Mouse (Mus musculus) NIH3T3 (cell line): ENCODE data around the gene Plxna2.

Experiments
- DNase-seq: peaks from one replicate; pipeline ENCODE4 v3.0.0-alpha.2; 2012; ENCODE audit warnings: low read depth

Plxna2 gene

GRCm38 (mm10) chr1:194772053-194772452 is 154.0 kb downstream of the Plxna2 start:
- no peak for DNase-seq

GRCm38 (mm10) chr1:194773899-194774298 is 155.9 kb downstream of the Plxna2 start:
- DNase-seq = peak; percentile 9

- DNase-seq = no peak
Observed at GRCm38 (mm10) chr1:194774350-194774749, 156.3 kb downstream of the Plxna2 start.

- no peak for DNase-seq
Observed at GRCm38 (mm10) chr1:194774754-194775153, 156.7 kb downstream of the Plxna2 start.

GRCm38 (mm10) chr1:194775656-194776374 is 157.8 kb downstream of the Plxna2 start:
- no peak for DNase-seq

GRCm38 (mm10) chr1:194776510-194777244 is 158.7 kb downstream of the Plxna2 start:
- no peak for DNase-seq

GRCm38 (mm10) chr1:194777608-194778007 is 159.6 kb downstream of the Plxna2 start:
- DNase-seq = no peak

- DNase-seq = no peak
Observed at GRCm38 (mm10) chr1:194780392-194780791, 162.4 kb downstream of the Plxna2 start.

GRCm38 (mm10) chr1:194780794-194781390 is 162.9 kb downstream of the Plxna2 start:
- no peak for DNase-seq

GRCm38 (mm10) chr1:194781556-194781955 is 163.5 kb downstream of the Plxna2 start:
- DNase-seq = peak; percentile 69

GRCm38 (mm10) chr1:194782325-194782724 is 164.3 kb downstream of the Plxna2 start:
- no peak for DNase-seq

- DNase-seq = no peak
Observed at GRCm38 (mm10) chr1:194787626-194788025, 169.6 kb downstream of the Plxna2 start.

GRCm38 (mm10) chr1:194793226-194793924 is 175.4 kb downstream of the Plxna2 start:
- DNase-seq = no peak

- DNase-seq = no peak
Observed at GRCm38 (mm10) chr1:194795316-194795715, 177.3 kb downstream of the Plxna2 start.

- DNase-seq = no peak
Observed at GRCm38 (mm10) chr1:194797843-194798242, 179.8 kb downstream of the Plxna2 start.

- no peak for DNase-seq
Observed at GRCm38 (mm10) chr1:194798511-194798910, 180.5 kb downstream of the Plxna2 start.

- peak; percentile 77 for DNase-seq
Observed at GRCm38 (mm10) chr1:194808261-194808660, 190.2 kb downstream of the Plxna2 start.

GRCm38 (mm10) chr1:194808681-194809080 is 190.7 kb downstream of the Plxna2 start:
- peak; percentile 4 for DNase-seq

GRCm38 (mm10) chr1:194809600-194809999 is 191.6 kb downstream of the Plxna2 start:
- no peak for DNase-seq

GRCm38 (mm10) chr1:194814187-194814586 is 196.2 kb downstream of the Plxna2 start:
- no peak for DNase-seq

GRCm38 (mm10) chr1:194815547-194815946 is 197.5 kb downstream of the Plxna2 start:
- DNase-seq = no peak

GRCm38 (mm10) chr1:194816913-194817312 is 198.9 kb downstream of the Plxna2 start:
- DNase-seq = peak; percentile 90
